Comparison of ENCODE assay signal across 13 mouse cellular contexts in genomic region chr1:119510409-119510808, GRCm38 (mm10). TPM values are rescaled to one million over a fixed set of nuclear protein-coding genes. Genes with fewer than 3 reads are reported as not detected.
DNase-seq lines count a peak whose midpoint lies in the region; ATAC-seq lines count a peak whose summit lies in the region.
"Had no signal": no experiment of that assay in that cellular context is flagged by ENCODE, and none has a peak within 500 bp of the region (broad histone marks: within the 10 kb centered on the region; RNA-seq: fewer than 3 reads in every experiment).

No protein-coding gene starts in this region.

- H3K36me3 ChIP-seq in heart, embryonic 16.5 days (ENCODE audit: control insufficient read depth, insufficient read depth) = no peaks in the 10 kb centered on the region
- H3K36me3 ChIP-seq in lung, embryonic 15.5 days = no peaks in the 10 kb centered on the region
- H3K36me3 ChIP-seq in limb, embryonic 13.5 days = no peaks in the 10 kb centered on the region
- H3K36me3 ChIP-seq: embryonic facial prominence, embryonic 15.5 days; hindbrain, embryonic 13.5 days had no signal

- peaks cover 10% of the 10 kb centered on the region for H3K4me1 ChIP-seq in heart, embryonic 16.5 days (ENCODE audit: control insufficient read depth, insufficient read depth, low read length)
- H3K4me1 ChIP-seq in lung, embryonic 15.5 days = peaks cover 43% of the 10 kb centered on the region
- H3K4me1 ChIP-seq in limb, embryonic 13.5 days = peaks cover 13% of the 10 kb centered on the region

- no peak for DNase-seq in heart, postnatal 4 days
- no peak for DNase-seq in lung, postnatal 4 days
- no peak for DNase-seq in embryo, embryonic 10 days (ENCODE audit: low spot score)
- DNase-seq in layer of hippocampus, adult 9-10 months (ENCODE audit: low spot score) = no peak
- DNase-seq: kidney, adult 8-10 months; lung, postnatal 14 days had no signal

- H3K4me3 ChIP-seq in heart, embryonic 16.5 days (ENCODE audit: low read length) = no peak overlapping the region
- no peak overlapping the region for H3K4me3 ChIP-seq in lung, embryonic 15.5 days
- no peak overlapping the region for H3K4me3 ChIP-seq in limb, embryonic 13.5 days
- H3K4me3 ChIP-seq: embryonic facial prominence, embryonic 15.5 days; forebrain, embryonic 13.5 days; hindbrain, embryonic 13.5 days had no signal

- H3K4me2 ChIP-seq in heart, embryonic 16.5 days (ENCODE audit: low read depth, low read length) = no peak overlapping the region
- peak overlapping the region; percentile 7; the same call in 1 of the 2 replicates for H3K4me2 ChIP-seq in lung, embryonic 15.5 days
- H3K4me2 ChIP-seq in limb, embryonic 13.5 days (replicated peaks) = no peak overlapping the region
- H3K4me2 ChIP-seq: embryonic facial prominence, embryonic 15.5 days; forebrain, embryonic 13.5 days; hindbrain, embryonic 13.5 days had no signal

- no peaks in the 10 kb centered on the region for H3K9me3 ChIP-seq in heart, embryonic 16.5 days (replicated peaks; ENCODE audit: control insufficient read depth, low read length)
- H3K9me3 ChIP-seq in lung, embryonic 15.5 days = no peaks in the 10 kb centered on the region
- H3K9me3 ChIP-seq in limb, embryonic 13.5 days = no peaks in the 10 kb centered on the region
- H3K9me3 ChIP-seq: embryonic facial prominence, embryonic 15.5 days; forebrain, embryonic 13.5 days; hindbrain, embryonic 13.5 days had no signal

- ATAC-seq in heart, embryonic 16.5 days (replicated peaks; ENCODE audit: extremely low read depth, insufficient read depth, low FRiP score) = no peak
- no peak for ATAC-seq in lung, embryonic 15.5 days (ENCODE audit: borderline replicate concordance, extremely low read depth, low FRiP score, low TSS enrichment)
- ATAC-seq in common myeloid progenitor, adult 5-6 weeks (replicated peaks; ENCODE audit: low read depth, poor library complexity, severe bottlenecking) = peak; percentile 42
- ATAC-seq in limb, embryonic 13.5 days (ENCODE audit: low FRiP score, low read depth) = no peak
- ATAC-seq: forebrain, embryonic 13.5 days had no signal

- H3K9ac ChIP-seq in heart, embryonic 16.5 days (ENCODE audit: low read length) = no peak overlapping the region
- no peak overlapping the region for H3K9ac ChIP-seq in lung, embryonic 15.5 days
- H3K9ac ChIP-seq in limb, embryonic 13.5 days = no peak overlapping the region
- H3K9ac ChIP-seq: embryonic facial prominence, embryonic 15.5 days; forebrain, embryonic 13.5 days; hindbrain, embryonic 13.5 days had no signal

- peak overlapping the region; percentile 70 for H3K27ac ChIP-seq in heart, embryonic 16.5 days (ENCODE audit: low read length)
- H3K27ac ChIP-seq in lung, embryonic 15.5 days = peak overlapping the region; percentile 80
- peak overlapping the region; percentile 17; the same call in 1 of the 2 replicates for H3K27ac ChIP-seq in limb, embryonic 13.5 days
- H3K27ac ChIP-seq: embryonic facial prominence, embryonic 15.5 days; forebrain, embryonic 13.5 days; hindbrain, embryonic 13.5 days had no signal

- H3K27me3 ChIP-seq in heart, embryonic 16.5 days (ENCODE audit: control insufficient read depth, insufficient read depth, low read length) = no peaks in the 10 kb centered on the region
- no peaks in the 10 kb centered on the region for H3K27me3 ChIP-seq in lung, embryonic 15.5 days
- H3K27me3 ChIP-seq in limb, embryonic 13.5 days = no peaks in the 10 kb centered on the region

- WGBS in heart, embryonic 16.5 days = 49% methylated on average over 9 of the region's 9 CpGs
- 48% methylated on average over 9 of the region's 9 CpGs for WGBS in lung, embryonic 15.5 days
- WGBS in limb, embryonic 13.5 days = 56% methylated on average over 9 of the region's 9 CpGs

RNA-seq across cellular contexts. Expression of gene Ralb, which starts 5.8 kb away (rescaled TPM):
- polyA plus RNA-seq in heart, embryonic 16.5 days (2015; fragmentation: Nextera tagmentation; extraction: Ambion mirVana) = 130 and 140 TPM in 2 replicates
- 10 to 100 TPM; 59.2 to 62.2 TPM for total RNA-seq in heart, postnatal 4 days (2021)
- polyA plus RNA-seq in lung, embryonic 15.5 days (2015; fragmentation: Nextera tagmentation; extraction: Ambion mirVana) = 254 and 264 TPM in 2 replicates
- total RNA-seq in common myeloid progenitor, adult 5-6 weeks (2017) = 8.1 and 8.8 TPM in 2 replicates
- 128 and 129 TPM in 2 replicates for polyA plus RNA-seq in limb, embryonic 13.5 days (2015; fragmentation: Nextera tagmentation; extraction: Ambion mirVana)

RNA-seq across cellular contexts. Expression of gene Tmem185b, which starts 15.6 kb away (rescaled TPM):
- polyA plus RNA-seq in heart, embryonic 16.5 days (2015; fragmentation: Nextera tagmentation; extraction: Ambion mirVana) = 24.7 and 25.8 TPM in 2 replicates
- total RNA-seq in heart, postnatal 4 days (2021) = 10 to 100 TPM; 20.2 to 20.6 TPM
- 30.5 and 32.6 TPM in 2 replicates for polyA plus RNA-seq in lung, embryonic 15.5 days (2015; fragmentation: Nextera tagmentation; extraction: Ambion mirVana)
- 13.9 and 16.0 TPM in 2 replicates for total RNA-seq in common myeloid progenitor, adult 5-6 weeks (2017)
- polyA plus RNA-seq in limb, embryonic 13.5 days (2015; fragmentation: Nextera tagmentation; extraction: Ambion mirVana) = 26.3 and 26.9 TPM in 2 replicates

Comparison
In these comparisons a context has a peak if more than half of its experiments do, and no peak if none do; other contexts are left out.
1. H3K27ac ChIP-seq: peak in every context shown above with its lines; median percentile 80 in lung, embryonic 15.5 days; 70 in heart, embryonic 16.5 days; 17 in limb, embryonic 13.5 days.